11 mouse cellular contexts compared by ENCODE assay signal in genomic region chr2:31041386-31041785, GRCm38 (mm10). TPM values are rescaled to one million over a fixed set of nuclear protein-coding genes. Genes with fewer than 3 reads are reported as not detected.
A peak's percentile ranks its signal among the peaks of the same experiment; 100 is the strongest.
DNase-seq lines count a peak whose midpoint lies in the region; ATAC-seq lines count a peak whose summit lies in the region.
"Had no signal": no experiment of that assay in that cellular context is flagged by ENCODE, and none has a peak within 500 bp of the region (broad histone marks: within the 10 kb centered on the region; RNA-seq: fewer than 3 reads in every experiment).

No protein-coding gene starts in this region.

- peak; percentile 65; the same call in 1 of the 2 replicates for ATAC-seq in frontal cortex, adult (ENCODE audit: low TSS enrichment)
- ATAC-seq: intestine, embryonic 16.5 days had no signal

- no peak for DNase-seq in frontal cortex, postnatal 10 days (ENCODE audit: low spot score in 2 of 2)
- peak; percentile 41 for DNase-seq in right cerebral cortex, postnatal 25 days
- DNase-seq in right cerebral cortex, postnatal 14 days: no peak
- DNase-seq in adrenal gland, postnatal 36 days: peak; percentile 75 to 76
- DNase-seq in retina, embryonic 14.5 days (ENCODE audit: low spot score): no peak
- DNase-seq in kidney, postnatal 14 days: no peak
- no peak for DNase-seq in embryo, embryonic 11 days
- DNase-seq: gastrocnemius, postnatal 36 days; heart, postnatal 14 days had no signal

RNA-seq across cellular contexts. Expression of gene Usp20, which starts 59.3 kb away (rescaled TPM):
- 10 to 100 TPM; 23.3 to 30.9 TPM for total RNA-seq in adrenal gland, postnatal 36 days (2021)

RNA-seq across cellular contexts. Expression of gene BC005624, which starts 59.4 kb away (rescaled TPM):
- 10 to 100 TPM; 38.9 to 42.8 TPM for total RNA-seq in adrenal gland, postnatal 36 days (2021)

Comparison
In these comparisons a context has a peak if more than half of its experiments do, and no peak if none do; other contexts are left out.
1. DNase-seq: peak in right cerebral cortex, postnatal 25 days (single experiment) and adrenal gland, postnatal 36 days (2 of 2); none in frontal cortex, postnatal 10 days (0 of 2), right cerebral cortex, postnatal 14 days (single experiment), retina, embryonic 14.5 days (single experiment), kidney, postnatal 14 days (single experiment) and embryo, embryonic 11 days (single experiment).